Mouse (Mus musculus) gastrocnemius, adult 2 months (tissue): ENCODE results near the gene Tceal8. TPM values are rescaled to one million over a fixed set of nuclear protein-coding genes. Genes with fewer than 3 reads are reported as not detected.
"Not testable (repeated sequence)": the region's sequence is repeated elsewhere in the genome, so short reads cannot be mapped to it uniquely, and the experiment has no call there.

Experiments
- DNase-seq: peaks from one replicate; pipeline ENCODE4 v3.0.0; 2022
- H3K27ac ChIP-seq: fragments of 200-600 bp; 2 replicates; pipeline ENCODE4 v1.8.1; 2022; ENCODE audit warnings: mild to moderate bottlenecking
- H3K4me3 ChIP-seq: fragments of 200-600 bp; 2 replicates; pipeline ENCODE4 v1.8.1; 2022; ENCODE audit warnings: mild to moderate bottlenecking, moderate library complexity
- CTCF ChIP-seq: fragments of 200-600 bp; IDR thresholded peaks from 2 replicates; pipeline ENCODE4 v1.8.1; 2022; ENCODE audit warnings: antibody characterized with exemption, mild to moderate bottlenecking, moderate library complexity
- intact Hi-C: fragments of 180-260 bp; cut with DNase I; formaldehyde crosslinking; loops from one replicate; pipeline ENCODE4 v1.15.1; 2025
- microRNA-seq: library from miRNA; unstranded; fragments of <30 nt; microRNA quantifications from one replicate; pipeline ENCODE4 v1.2.0, GENCODE M21; 2021
- total RNA-seq, 2 experiments: library from RNA; stranded (reverse); gene quantifications; 2 replicates each; pipeline ENCODE4 v1.2.3; 2021

Tceal8 gene
- total RNA-seq, 2 experiments from 2014 or later: 9.5 to 11.2 TPM

GRCm38 (mm10) chrX:136171189-136172117 is 689 bp downstream of the Tceal8 start:
- H3K27ac ChIP-seq: peak overlapping the region; percentile 88
- peak; percentile 64 for DNase-seq
- no peak for TF ChIP-seq CTCF
- intact Hi-C loops: no loop called here
- peak overlapping the region; percentile 71 for H3K4me3 ChIP-seq

GRCm38 (mm10) chrX:136170625-136171024 is 1.5 kb downstream of the Tceal8 start:
- peak overlapping the region; percentile 71 for H3K4me3 ChIP-seq
- no peak overlapping the region; the same call in 1 of the 2 replicates for H3K27ac ChIP-seq
- intact Hi-C loops: no loop called here
- no peak for TF ChIP-seq CTCF
- no peak for DNase-seq

DNA sequence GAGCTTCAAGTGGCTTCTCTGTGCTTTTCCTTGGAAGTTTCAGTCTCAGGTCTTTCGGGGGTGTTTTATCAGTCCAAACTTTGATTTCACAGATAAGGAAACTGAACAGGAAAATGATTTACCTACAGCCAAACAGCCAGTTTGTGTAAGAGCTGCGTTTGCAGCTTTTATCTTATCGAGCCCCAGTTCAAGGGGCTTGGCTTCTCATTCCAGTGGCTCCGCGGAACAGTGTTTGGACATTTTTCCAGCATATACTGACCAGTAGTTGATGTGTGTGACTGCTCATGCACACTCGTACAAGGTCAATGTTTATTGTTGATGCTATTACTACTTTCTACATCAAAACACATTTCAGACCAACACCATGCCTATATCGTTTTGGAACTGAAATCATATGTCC is 27.9 kb downstream of the Tceal8 start:
- Histone ChIP-seq H3K4me3 (no peak overlapping the region), H3K27ac (no peak overlapping the region)
- no peak for TF ChIP-seq CTCF
- intact Hi-C loops: no loop called here
- no peak for DNase-seq

DNA sequence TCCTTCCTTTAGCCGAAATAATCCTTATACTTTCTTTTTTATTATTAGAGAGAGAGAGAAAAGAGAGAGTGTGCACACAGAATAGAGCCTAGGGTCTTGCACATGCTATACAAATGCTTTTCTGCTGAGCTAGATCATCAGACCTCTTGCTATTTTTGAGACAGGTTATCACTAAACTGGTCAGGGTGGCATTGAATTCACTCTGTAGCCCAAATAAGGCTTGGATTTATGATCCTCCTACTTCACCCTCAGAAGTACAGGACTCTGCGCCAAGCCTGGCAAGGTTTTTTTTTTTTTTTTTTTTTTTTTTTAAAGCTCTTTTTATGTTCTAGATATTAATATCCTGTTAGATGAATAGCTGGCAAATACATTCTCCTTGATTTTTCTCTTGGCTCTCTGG is 28.4 kb downstream of the Tceal8 start:
- intact Hi-C loops: no loop called here
- Histone ChIP-seq H3K4me3 (no peak overlapping the region), H3K27ac (no peak overlapping the region)
- TF ChIP-seq CTCF: no peak
- no peak for DNase-seq

- intact Hi-C loops: no loop called here
- Histone ChIP-seq H3K27ac (no peak overlapping the region), H3K4me3 (no peak overlapping the region)
- DNase-seq: no peak
- no peak for TF ChIP-seq CTCF
These were observed 30.8 kb downstream of the Tceal8 start for GRCm38 (mm10) chrX:136141385-136141784.

DNA sequence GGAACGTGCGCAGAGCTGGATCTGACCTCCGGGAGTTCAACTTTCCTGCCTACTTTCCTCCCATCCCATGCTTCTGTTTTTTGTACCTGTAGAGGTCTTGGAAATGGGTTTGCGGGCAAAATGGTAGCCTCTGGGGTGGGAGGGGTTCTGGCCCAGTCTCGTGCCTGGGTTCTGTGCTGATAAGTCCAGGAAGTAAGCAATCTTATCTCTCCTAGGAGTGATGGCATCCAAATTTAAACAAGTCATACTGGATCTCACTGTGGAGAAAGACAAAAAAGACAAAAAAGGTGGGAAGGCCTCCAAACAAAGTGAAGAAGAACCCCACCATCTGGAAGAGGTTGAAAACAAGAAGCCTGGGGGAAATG is 32.5 kb downstream of the Tceal8 start:
- DNase-seq, intact Hi-C loops, H3K4me3 ChIP-seq, H3K27ac ChIP-seq: not testable (repeated sequence)

DNA sequence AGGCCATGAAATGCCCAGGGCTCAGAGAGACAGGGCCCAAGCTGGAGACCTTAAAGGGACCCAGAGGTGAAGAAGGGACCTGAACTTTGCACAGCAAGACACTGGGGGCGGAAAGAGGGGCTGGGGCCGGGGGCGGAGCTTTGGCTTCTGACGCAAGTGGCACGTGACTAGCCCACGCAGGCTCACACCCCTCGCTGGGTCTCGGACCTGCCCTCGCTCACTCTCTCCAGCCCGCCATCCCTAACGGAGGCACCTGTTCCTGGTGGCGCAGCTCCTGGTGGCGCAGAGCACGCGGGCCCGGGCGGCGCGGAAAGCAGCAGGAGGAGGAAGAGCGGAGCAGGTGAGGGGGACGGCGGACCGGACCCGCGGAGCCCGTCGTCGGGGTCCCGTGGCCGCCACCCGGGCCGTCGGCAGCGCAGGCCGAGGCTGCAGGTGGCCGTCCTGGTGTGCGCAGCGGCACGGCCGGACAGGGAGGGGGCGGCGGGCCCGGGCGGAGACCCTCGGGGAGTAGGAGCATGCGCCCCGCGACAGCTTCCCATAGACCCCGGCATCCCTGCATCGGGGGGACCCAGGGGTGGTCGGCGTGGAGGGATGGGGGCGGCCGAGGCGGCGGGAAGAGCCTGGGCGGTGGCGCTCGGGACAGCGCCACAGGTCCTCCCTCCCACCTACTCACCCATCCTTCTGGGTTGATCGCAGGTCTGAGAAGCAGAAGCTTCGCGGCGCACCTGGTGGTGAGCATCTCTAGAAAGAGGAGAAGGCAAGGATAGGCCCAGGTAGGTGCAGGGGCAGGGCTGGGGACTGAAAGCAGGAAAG is 33.1 kb downstream of the Tceal8 start, which contains the start of gene Bex4:
Gene Bex4, plus strand, starts transcription at position 170 of the 813 bp plus-strand sequence.
- intact Hi-C loops, H3K4me3 ChIP-seq: not testable (repeated sequence)

DNA sequence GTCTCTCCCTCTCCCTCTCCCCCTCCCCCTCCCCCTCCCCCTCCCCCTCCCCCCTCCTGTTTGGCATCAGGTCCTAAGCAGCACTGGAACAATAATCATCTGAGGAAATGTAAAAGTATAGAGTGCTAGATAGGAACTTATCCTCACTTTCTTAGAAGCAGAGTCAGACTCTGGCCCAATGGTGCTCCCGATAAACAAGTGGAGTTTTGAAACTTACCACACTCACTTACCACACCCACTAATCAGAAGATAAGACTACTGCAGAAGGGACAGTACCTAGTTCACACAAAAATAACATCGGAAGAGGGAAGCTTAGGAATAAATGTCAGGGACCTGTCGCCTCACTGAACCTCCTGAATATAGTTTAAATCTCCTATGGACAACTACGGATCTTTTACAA is 36.6 kb downstream of the Tceal8 start:
- TF ChIP-seq CTCF: no peak
- Histone ChIP-seq H3K4me3 (no peak overlapping the region), H3K27ac (no peak overlapping the region)
- intact Hi-C loops: no loop called here
- DNase-seq: no peak

More for the DNA sequence above, 33.1 kb downstream of the Tceal8 start, which contains the start of gene Bex4:
- not testable (repeated sequence) for DNase-seq, H3K27ac ChIP-seq

DNA sequence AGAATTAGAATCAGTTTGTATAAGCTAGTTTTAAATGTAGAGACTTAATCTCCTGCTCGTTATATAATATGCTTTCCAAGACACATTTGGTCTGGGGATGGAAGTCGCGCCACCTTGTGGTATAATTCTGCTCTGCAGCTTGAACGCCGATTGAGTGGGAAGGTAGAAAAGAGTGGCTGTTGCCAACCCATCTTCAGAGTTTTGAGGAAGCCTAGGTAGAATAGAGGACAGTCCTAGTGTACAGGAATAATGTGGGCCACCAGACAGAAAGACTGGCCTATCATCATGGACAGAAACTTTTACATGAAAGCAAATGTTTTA is 44.4 kb downstream of the Tceal8 start:
- no peak overlapping the region for H3K4me3 ChIP-seq
- DNase-seq: peak; percentile 18

GRCm38 (mm10) chrX:136127038-136127743 is 45.0 kb downstream of the Tceal8 start:
- no peak overlapping the region for H3K27ac ChIP-seq
- intact Hi-C loops: no loop called here
- TF ChIP-seq CTCF: no peak
- H3K4me3 ChIP-seq: no peak overlapping the region
- no peak for DNase-seq

More for the DNA sequence above, 44.4 kb downstream of the Tceal8 start:
- TF ChIP-seq CTCF: peak; percentile 58
- H3K27ac ChIP-seq: no peak overlapping the region
- intact Hi-C loops: no loop called here

Small RNAs within 50 kb of the gene (microRNA-seq; reads per million reads assigned to microRNA genes)
- not detected for gene Mir6383

Other genes starting within 250 kb of the Tceal8 start
- gene Arxes2, start 178.5 kb downstream of the Tceal8 start, total RNA-seq: under 1 TPM in 1 of 2 experiments, not detected in 1; 0.56 TPM
- under 1 TPM in 1 of 2 experiments, not detected in 1; 0.20 TPM for gene Arxes1, start 139.0 kb downstream of the Tceal8 start, total RNA-seq
- under 1 TPM in 1 of 2 experiments, not detected in 1; 0.70 TPM for gene Bex2, start 104.1 kb downstream of the Tceal8 start, total RNA-seq
- gene Nxf3, start 87.1 kb downstream of the Tceal8 start, total RNA-seq: not detected
- not detected for gene Bex4, start 33.3 kb downstream of the Tceal8 start, total RNA-seq
- gene Tceal5, start 31.5 kb upstream of the Tceal8 start, total RNA-seq: 10 to 100 TPM; 19.8 to 29.3 TPM
- gene Tceal7, start 42.4 kb upstream of the Tceal8 start, total RNA-seq: 10 to 100 TPM; 15.6 to 47.9 TPM
- gene Bex1, start 43.2 kb upstream of the Tceal8 start, total RNA-seq: 10 to 100 TPM; 13.9 to 15.0 TPM
- gene Tceal9, start 72.7 kb upstream of the Tceal8 start, total RNA-seq: 10 to 100 TPM; 18.4 to 30.3 TPM
- 1 to 10 TPM; 2.7 to 4.3 TPM for gene Bex3, start 97.9 kb upstream of the Tceal8 start, total RNA-seq